Comparison of ENCODE assay signal across 36 mouse cellular contexts in the genomic region with DNA sequence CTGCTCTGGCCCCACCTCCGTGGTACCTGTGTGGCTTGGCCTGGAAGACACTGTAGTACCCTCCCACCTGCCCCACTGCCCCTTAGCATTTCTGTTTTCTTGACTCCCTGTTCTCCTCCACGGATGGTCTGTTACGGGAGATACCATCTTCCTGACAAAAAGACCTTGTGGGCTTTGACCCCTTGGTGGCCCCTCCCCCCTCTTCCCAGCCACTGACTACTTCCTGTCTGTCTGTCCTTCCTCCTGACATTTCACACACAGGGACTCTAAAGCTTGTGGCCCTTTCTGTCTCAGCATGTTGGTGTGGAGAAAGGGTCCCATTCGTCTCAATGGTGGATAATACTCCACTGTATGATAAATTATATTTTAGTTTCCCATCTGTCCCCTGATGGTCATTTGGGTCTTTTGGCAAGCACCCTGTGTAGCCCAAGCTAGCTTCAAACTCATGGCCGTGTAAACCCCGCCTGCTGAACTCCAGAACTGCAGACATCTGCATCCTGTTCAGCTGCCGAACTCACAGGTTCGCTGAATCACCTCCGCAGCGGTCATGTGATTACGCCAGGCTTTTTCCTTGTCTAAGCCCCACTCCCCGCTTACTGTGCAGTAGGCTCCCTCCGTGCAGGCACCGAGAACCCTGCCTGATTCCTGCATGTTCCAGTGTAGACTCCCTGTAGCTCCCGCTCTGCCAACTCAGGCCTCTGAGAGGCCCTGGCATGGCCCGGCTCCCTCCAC. TPM values are rescaled to one million over a fixed set of nuclear protein-coding genes. Genes with fewer than 3 reads are reported as not detected.
DNase-seq lines count a peak whose midpoint lies in the region; ATAC-seq lines count a peak whose summit lies in the region.
"Had no signal": no experiment of that assay in that cellular context is flagged by ENCODE, and none has a peak within 500 bp of the region (broad histone marks: within the 10 kb centered on the region; RNA-seq: fewer than 3 reads in every experiment).

No protein-coding gene starts in this region.

- no peak overlapping the region for H3K27ac ChIP-seq in hindbrain, embryonic 13.5 days
- H3K27ac ChIP-seq: embryonic facial prominence, embryonic 12.5 days; forebrain, embryonic 15.5 days; gastrocnemius, adult 2 months; heart, adult 2 months; heart, embryonic 13.5 days; hindbrain, postnatal 0 days; intestine, embryonic 15.5 days; limb, embryonic 10.5 days; limb, embryonic 15.5 days; liver, embryonic 14.5 days; midbrain, embryonic 10.5 days; midbrain, embryonic 15.5 days; neural tube, embryonic 15.5 days had no signal

- no peak overlapping the region for H3K4me3 ChIP-seq in hindbrain, embryonic 13.5 days
- H3K4me3 ChIP-seq: embryonic facial prominence, embryonic 12.5 days; forebrain, embryonic 15.5 days; gastrocnemius, adult 2 months; heart, adult 2 months; heart, embryonic 13.5 days; intestine, embryonic 15.5 days; limb, embryonic 10.5 days; limb, embryonic 15.5 days; midbrain, embryonic 10.5 days; midbrain, embryonic 15.5 days; neural tube, embryonic 15.5 days had no signal

- DNase-seq in ES-CJ7 (ENCODE audit: low read depth, low spot score): peak; percentile 50
- DNase-seq in thymus, postnatal 10 days (ENCODE audit: low spot score in 2 of 2): peak; percentile 29 to 33
- peak; percentile 54 for DNase-seq in yolk sac, embryonic 10.5 days (ENCODE audit: low spot score)
- no peak for DNase-seq in urinary bladder, adult 18-20 months (ENCODE audit: low spot score in 2 of 2)
- DNase-seq in kidney, adult 11 months: no peak
- DNase-seq: adrenal gland, postnatal 10 days; cerebellum, adult 11 months; cerebellum, adult 9-10 months; cerebellum, postnatal 36 days; embryo, embryonic 11 days; gastrocnemius, adult 2 months; gastrocnemius, postnatal 36 days; heart, adult 2 months; heart, postnatal 10 days; kidney, adult 8-10 months; kidney, postnatal 10 days; layer of hippocampus, postnatal 36 days; lung, embryonic 14.5 days; lung, postnatal 14 days had no signal

- 0 out of 2 replicates have a peak, but pooled peaks cover 4% of the 10 kb centered on the region for H3K4me1 ChIP-seq in hindbrain, embryonic 13.5 days (replicated peaks)

- no peak overlapping the region for H3K4me2 ChIP-seq in hindbrain, embryonic 13.5 days
- H3K4me2 ChIP-seq: embryonic facial prominence, embryonic 12.5 days; forebrain, embryonic 15.5 days; heart, embryonic 13.5 days; intestine, embryonic 15.5 days; limb, embryonic 15.5 days; lung, embryonic 14.5 days; midbrain, embryonic 15.5 days; neural tube, embryonic 15.5 days had no signal

- no peaks in the 10 kb centered on the region for H3K9me3 ChIP-seq in hindbrain, embryonic 13.5 days
- H3K9me3 ChIP-seq: embryonic facial prominence, embryonic 12.5 days; forebrain, embryonic 15.5 days; heart, embryonic 13.5 days; intestine, embryonic 15.5 days; limb, embryonic 10.5 days; limb, embryonic 15.5 days; midbrain, embryonic 10.5 days; midbrain, embryonic 15.5 days; neural tube, embryonic 15.5 days had no signal

- WGBS in hindbrain, embryonic 13.5 days: 82% methylated on average over 16 of the region's 16 CpGs

- H3K27me3 ChIP-seq in hindbrain, embryonic 13.5 days: peaks cover 10% of the 10 kb centered on the region; the same call in 1 of the 2 replicates
- H3K27me3 ChIP-seq: embryonic facial prominence, embryonic 12.5 days; forebrain, embryonic 15.5 days; heart, embryonic 13.5 days; limb, embryonic 15.5 days; neural tube, embryonic 15.5 days had no signal

- H3K9ac ChIP-seq in hindbrain, embryonic 13.5 days: no peak overlapping the region
- H3K9ac ChIP-seq: embryonic facial prominence, embryonic 12.5 days; forebrain, embryonic 15.5 days; heart, embryonic 13.5 days; intestine, embryonic 15.5 days; limb, embryonic 15.5 days; liver, embryonic 14.5 days; lung, embryonic 14.5 days; midbrain, embryonic 15.5 days; neural tube, embryonic 15.5 days had no signal

- no peaks in the 10 kb centered on the region for H3K36me3 ChIP-seq in hindbrain, embryonic 13.5 days
- H3K36me3 ChIP-seq: embryonic facial prominence, embryonic 12.5 days; forebrain, embryonic 15.5 days; heart, embryonic 13.5 days; intestine, embryonic 15.5 days; limb, embryonic 10.5 days; limb, embryonic 15.5 days; midbrain, embryonic 10.5 days; midbrain, embryonic 15.5 days; neural tube, embryonic 15.5 days had no signal

- peak; percentile 50 for ATAC-seq in common myeloid progenitor, adult 5-6 weeks (replicated peaks; ENCODE audit: low read depth, poor library complexity, severe bottlenecking)
- no peak for ATAC-seq in hindbrain, embryonic 13.5 days (ENCODE audit: low FRiP score)
- ATAC-seq: forebrain, embryonic 15.5 days; hindbrain, postnatal 0 days; intestine, embryonic 15.5 days; midbrain, embryonic 15.5 days had no signal

RNA-seq across cellular contexts. Expression of gene Fam209, which starts 9.5 kb away (rescaled TPM):
- total RNA-seq in common myeloid progenitor, adult 5-6 weeks (2017): 0.63 TPM in 1 of 2 replicates, not detected in the other
- 0.40 TPM in 1 of 2 replicates, not detected in the other for polyA plus RNA-seq in hindbrain, embryonic 13.5 days (2015; fragmentation: Nextera tagmentation; extraction: Ambion mirVana)
- total RNA-seq: heart, adult 2 months; heart, postnatal 10 days; hindbrain, postnatal 0 days; layer of hippocampus, postnatal 36 days had no signal
- polyA plus RNA-seq: C2C12; heart, adult 2 months; hindbrain, embryonic 11.5 days; intestine, embryonic 15.5 days; midbrain, embryonic 15.5 days; neural tube, embryonic 15.5 days had no signal

RNA-seq across cellular contexts. Expression of gene Gcnt7, which starts 23.4 kb away (rescaled TPM):
- total RNA-seq in common myeloid progenitor, adult 5-6 weeks (2017): 0.05 TPM in 1 of 2 replicates, not detected in the other
- polyA plus RNA-seq in hindbrain, embryonic 13.5 days (2015; fragmentation: Nextera tagmentation; extraction: Ambion mirVana): 1.6 and 1.9 TPM in 2 replicates
- total RNA-seq: adrenal gland, postnatal 10 days; gastrocnemius, adult 2 months; gastrocnemius, postnatal 36 days; heart, adult 2 months; heart, postnatal 10 days; hindbrain, postnatal 0 days; layer of hippocampus, postnatal 36 days had no signal
- polyA plus RNA-seq: frontal cortex, adult 2 months; heart, adult 2 months; large intestine, adult 2 months had no signal

RNA-seq across cellular contexts. Expression of gene Rtf2, which starts 41.5 kb away (rescaled TPM):
- total RNA-seq in common myeloid progenitor, adult 5-6 weeks (2017): 139 and 158 TPM in 2 replicates
- 99.8 and 102 TPM in 2 replicates for polyA plus RNA-seq in hindbrain, embryonic 13.5 days (2015; fragmentation: Nextera tagmentation; extraction: Ambion mirVana)

Comparison
In these comparisons a context has a peak if more than half of its experiments do, and no peak if none do; other contexts are left out.
1. DNase-seq: peak in ES-CJ7 (single experiment), thymus, postnatal 10 days (2 of 2) and yolk sac, embryonic 10.5 days (single experiment); none in urinary bladder, adult 18-20 months (0 of 2) and kidney, adult 11 months (single experiment).